Mouse (Mus musculus) heart, postnatal 10 days (tissue): ENCODE measurements around the gene Cacng7. TPM values are rescaled to one million over a fixed set of nuclear protein-coding genes. Genes with fewer than 3 reads are reported as not detected.
"Not testable (repeated sequence)": the region's sequence is repeated elsewhere in the genome, so short reads cannot be mapped to it uniquely, and the experiment has no call there.

ENCODE experiments used
- DNase-seq, 2 experiments: peaks; one replicate each; pipeline ENCODE4 v3.0.0; 2021
- intact Hi-C: fragments of 180-260 bp; cut with DNase I; formaldehyde crosslinking; loops from one replicate; pipeline ENCODE4 v1.15.1; 2025
- total RNA-seq, 2 experiments: library from RNA; stranded (reverse); gene quantifications; 2 replicates each; pipeline ENCODE4 v1.2.3; 2021

The Cacng7 gene
- total RNA-seq: 1 to 10 TPM; 7.7 to 9.7 TPM

- DNase-seq: peak; percentile 27 to 29
- intact Hi-C loops: no loop called here
Measured at GRCm38 (mm10) chr7:3332619-3333521, at the start of gene Cacng7. Gene Cacng7 (plus strand): TSS chr7:3332955.

- no peak for DNase-seq
- intact Hi-C loops: no loop called here
Measured at GRCm38 (mm10) chr7:3283081-3283875, 49.5 kb upstream of the Cacng7 start.

- intact Hi-C loops: no loop called here
- DNase-seq: no peak
Measured at GRCm38 (mm10) chr7:3284604-3285003, 48.2 kb upstream of the Cacng7 start.

GRCm38 (mm10) chr7:3286036-3286435 is 46.7 kb upstream of the Cacng7 start:
- intact Hi-C loops: no loop called here
- no peak for DNase-seq

GRCm38 (mm10) chr7:3287186-3287585 is 45.6 kb upstream of the Cacng7 start:
- DNase-seq: peak in 1 of 2 experiments; percentile 21

DNA sequence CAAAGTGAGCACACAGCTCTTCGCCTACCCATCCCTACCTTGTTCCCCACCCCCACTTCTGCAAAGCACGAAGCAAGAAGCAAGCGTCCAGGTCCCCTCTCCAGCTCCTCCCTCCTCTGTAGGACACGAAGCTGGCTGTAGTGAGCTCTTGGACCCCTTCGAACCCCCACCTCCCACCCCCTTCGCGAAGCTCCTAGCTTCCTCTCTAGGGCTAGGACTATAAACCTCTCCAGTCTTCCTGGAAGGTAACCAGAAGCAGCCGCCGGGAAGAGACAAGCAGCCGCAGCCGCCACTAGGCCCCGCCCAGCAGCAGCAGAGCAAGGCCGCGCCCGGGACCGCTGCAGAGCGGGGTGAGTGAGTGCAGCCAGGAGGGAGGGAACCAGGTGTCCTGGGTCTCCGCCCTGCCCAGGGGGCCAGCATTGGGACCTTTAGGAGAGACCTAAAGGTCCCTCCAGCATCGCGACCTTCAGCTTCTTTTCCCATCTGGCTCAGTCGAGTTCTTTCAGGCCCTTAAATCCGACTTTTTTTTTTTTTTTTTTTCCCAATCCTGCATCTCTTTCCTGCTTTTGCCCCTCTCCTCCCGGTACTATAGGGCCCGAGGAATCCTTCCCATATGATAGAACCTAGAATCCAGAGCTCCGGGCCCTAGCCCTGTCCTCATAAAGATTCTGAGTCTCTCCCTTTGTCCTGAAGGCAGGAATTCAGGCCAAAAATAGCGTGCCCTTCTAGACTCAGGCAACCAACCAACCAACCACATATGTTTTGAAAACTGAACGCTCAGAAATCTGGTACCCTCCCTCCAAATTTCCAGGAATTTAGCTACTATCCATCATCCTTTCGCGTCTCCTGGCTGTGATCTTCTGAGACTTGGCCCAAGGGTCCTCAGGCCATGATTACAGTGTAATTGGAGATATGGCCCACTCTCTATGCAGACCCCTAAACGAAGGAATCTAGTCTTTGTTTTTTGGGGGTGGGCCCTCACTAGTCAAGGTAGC is 43.5 kb upstream of the Cacng7 start, which contains the start of the genes Myadm and Prkcg:
TSS of gene Myadm (plus strand) at position 105 of the 995 bp plus-strand sequence.
TSS of gene Prkcg (plus strand) at position 204 of the 995 bp plus-strand sequence.
- DNase-seq: peak; percentile 88 to 91

More at GRCm38 (mm10) chr7:3287186-3287585, 45.6 kb upstream of the Cacng7 start:
- intact Hi-C loops: no loop called here

GRCm38 (mm10) chr7:3290257-3291033 is 42.3 kb upstream of the Cacng7 start:
- peak; percentile 99 for DNase-seq
- intact Hi-C loops: loop anchor here (1.0 kb wide), 1 partner anchor 15 kb away; no protein-coding TSS in a partner anchor

More for the DNA sequence above, 43.5 kb upstream of the Cacng7 start, which contains the start of the genes Myadm and Prkcg:
- intact Hi-C loops: no loop called here

DNA sequence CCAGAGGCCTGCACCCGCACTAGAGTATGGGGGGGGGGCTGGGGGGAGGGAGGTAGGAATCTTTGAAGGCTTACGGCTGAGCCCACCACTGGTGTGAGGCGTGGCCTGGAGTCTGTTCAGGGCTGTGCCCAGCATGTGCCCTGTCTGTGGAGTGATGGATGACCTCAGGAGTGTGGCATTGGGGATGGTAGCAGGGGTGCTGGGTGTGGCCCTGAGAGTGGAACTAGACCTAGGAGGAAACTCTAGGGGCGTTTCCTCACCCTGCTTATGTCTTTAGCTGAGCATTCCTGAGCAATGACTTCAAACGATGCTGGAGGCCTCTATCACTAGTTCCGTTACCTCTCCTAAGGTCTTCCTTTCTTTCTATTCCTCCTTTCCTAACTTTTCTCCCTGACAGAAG is 41.6 kb upstream of the Cacng7 start:
- intact Hi-C loops: no loop called here
- peak; percentile 57 for DNase-seq

GRCm38 (mm10) chr7:3291764-3292163 is 41.0 kb upstream of the Cacng7 start:
- intact Hi-C loops: no loop called here

DNA sequence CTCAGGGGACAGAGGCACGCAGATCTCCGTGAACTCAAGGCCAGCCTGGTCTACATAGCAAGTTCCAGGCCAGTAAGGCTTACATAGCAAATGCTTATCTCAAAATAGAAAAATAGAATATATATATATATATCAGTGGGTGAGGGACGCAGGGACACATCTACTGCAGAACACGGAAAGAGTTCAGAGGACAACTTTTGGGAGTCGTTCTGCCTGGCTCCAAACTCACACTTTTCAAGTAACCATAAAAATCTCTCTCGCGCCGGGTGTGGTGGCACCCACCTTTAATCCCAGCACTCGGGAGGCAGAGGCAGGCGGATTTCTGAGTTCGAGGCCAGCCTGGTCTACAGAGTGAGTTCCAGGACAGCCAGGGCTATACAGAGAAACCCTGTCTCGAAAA is 40.5 kb upstream of the Cacng7 start:
- intact Hi-C loops, DNase-seq: not testable (repeated sequence)

More at GRCm38 (mm10) chr7:3291764-3292163, 41.0 kb upstream of the Cacng7 start:
- DNase-seq: no peak

DNA sequence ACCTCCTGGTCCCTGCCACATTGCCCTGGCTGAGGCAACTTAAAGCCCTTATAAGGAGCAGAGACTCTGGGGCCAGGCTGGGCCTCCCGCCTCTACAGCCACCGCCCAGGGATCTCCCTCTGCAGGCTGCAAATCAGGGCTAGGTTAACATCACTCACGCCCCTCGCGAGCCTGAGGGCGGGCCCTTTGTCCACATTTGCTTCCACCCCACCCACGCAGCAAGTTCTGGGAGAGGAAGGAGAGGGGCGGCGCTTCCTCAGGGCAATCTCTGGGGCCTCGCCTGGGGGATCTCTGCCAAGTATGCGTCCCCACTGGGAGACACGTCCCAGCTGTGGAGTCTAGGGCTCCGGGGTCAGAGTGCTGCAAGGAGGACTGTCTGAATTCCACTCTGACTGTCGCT is 40.0 kb upstream of the Cacng7 start:
- intact Hi-C loops: no loop called here

GRCm38 (mm10) chr7:3294794-3295193 is 38.0 kb upstream of the Cacng7 start:
- intact Hi-C loops: no loop called here
- DNase-seq: no peak

More for the DNA sequence above, 40.0 kb upstream of the Cacng7 start:
- DNase-seq: peak; percentile 97 to 98

- intact Hi-C loops: no loop called here
- DNase-seq: no peak
Measured at GRCm38 (mm10) chr7:3295321-3296110, 37.2 kb upstream of the Cacng7 start.

DNA sequence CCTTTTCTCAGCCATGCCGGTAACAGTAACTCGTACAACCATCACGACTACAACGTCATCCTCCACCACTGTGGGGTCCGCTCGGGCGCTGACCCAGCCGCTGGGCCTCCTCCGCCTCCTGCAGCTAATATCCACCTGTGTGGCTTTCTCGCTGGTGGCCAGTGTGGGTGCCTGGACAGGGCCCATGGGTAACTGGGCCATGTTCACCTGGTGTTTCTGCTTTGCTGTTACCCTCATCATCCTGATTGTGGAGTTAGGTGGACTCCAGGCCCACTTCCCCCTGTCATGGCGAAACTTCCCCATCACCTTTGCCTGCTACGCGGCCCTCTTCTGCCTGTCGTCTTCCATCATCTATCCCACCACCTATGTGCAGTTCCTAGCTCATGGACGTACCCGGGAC is 36.0 kb upstream of the Cacng7 start:
- intact Hi-C loops: no loop called here
- DNase-seq: no peak

DNA sequence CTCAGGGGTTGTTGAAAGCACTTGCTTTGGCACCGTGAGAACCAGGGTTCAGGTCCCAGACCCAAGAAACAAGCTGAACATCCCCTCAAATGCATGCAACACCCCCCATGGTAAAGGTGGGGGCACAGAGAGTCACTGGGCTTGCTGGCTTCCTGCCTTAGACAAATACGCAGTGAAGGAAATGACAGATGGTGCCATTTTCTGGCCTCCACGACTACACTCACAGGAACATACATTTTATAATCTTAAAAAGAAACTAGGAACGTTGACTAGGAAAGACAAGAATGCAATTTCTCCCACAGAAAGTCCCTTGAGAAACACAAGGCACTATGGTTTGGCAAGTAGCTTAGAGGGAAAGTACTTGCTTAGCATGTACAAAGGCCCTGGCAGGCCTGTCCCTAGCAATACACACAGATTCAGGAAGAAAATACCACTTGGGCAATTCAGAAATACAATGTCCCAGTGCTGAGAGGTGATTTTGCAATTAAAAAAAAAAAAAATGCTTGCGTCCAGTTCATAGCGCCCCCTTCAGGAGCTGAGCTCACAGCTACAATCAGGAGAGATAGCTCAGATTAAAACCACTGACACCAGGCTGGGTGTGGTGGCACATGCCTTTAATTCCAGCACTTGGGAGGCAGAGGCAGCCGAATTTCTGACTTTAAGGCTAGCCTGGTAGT is 32.7 kb upstream of the Cacng7 start:
- intact Hi-C loops: loop anchor here (5.0 to 10.0 kb wide), 2 partner anchors 38 to 395 kb away; partner anchors contain the start of genes Mboat7 and Tsen34
- peak in 1 of 2 experiments; percentile 35 for DNase-seq

DNA sequence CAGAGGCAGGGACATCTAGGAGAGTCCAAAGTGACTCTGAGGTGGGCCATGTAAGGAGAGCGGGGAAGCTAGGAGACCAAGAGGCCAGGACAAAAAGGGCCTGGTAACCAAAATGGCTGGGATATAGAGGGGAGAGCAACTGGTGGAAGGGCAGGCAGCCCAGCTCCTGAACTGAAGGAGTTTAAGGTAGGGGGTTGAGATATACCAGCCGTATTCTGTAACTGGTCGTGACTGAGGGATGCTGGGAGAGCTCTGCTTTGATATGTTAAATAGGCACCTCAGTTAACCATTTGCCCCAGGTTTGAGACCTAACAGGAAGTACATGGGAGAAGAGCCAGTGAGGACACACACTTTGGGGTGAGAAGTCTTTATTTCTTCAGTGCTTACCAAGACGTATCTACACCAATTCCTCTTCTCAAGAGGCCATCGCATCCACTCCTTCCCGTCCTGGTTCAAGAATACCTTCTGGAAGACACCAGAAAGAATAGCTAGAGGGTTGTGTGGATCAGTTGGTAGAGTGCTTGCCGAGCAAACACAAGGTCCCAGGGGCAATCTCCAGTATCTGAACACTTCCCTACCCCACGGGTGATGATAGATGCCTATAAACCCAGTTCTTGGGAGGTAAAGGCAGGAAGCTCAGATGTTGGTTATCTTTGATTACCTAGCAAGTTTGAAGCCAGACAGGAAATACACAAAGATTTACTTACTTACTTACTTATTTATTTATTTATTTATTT is 31.7 kb upstream of the Cacng7 start:
- no peak for DNase-seq
- intact Hi-C loops: loop anchor here (5.0 to 10.0 kb wide), 2 partner anchors 39 to 394 kb away; partner anchors contain the start of genes Mboat7 and Tsen34
